Mouse (Mus musculus): ENCODE measurements around the gene Dad1.

Dad1 gene

GRCm38 (mm10) chr14:54222289-54222727 lies 31.6 kb downstream of the Dad1 start:
- no peak for TF ChIP-seq GATA4 (IDR thresholded peaks at IDR 0.05; ENCODE audit: insufficient replicate concordance, low read length)

GRCm38 (mm10) chr14:54221641-54222040 lies 32.3 kb downstream of the Dad1 start:
- no peak for TF ChIP-seq GATA4 (IDR thresholded peaks at IDR 0.05; ENCODE audit: insufficient replicate concordance, low read length)

- no peak for TF ChIP-seq GATA4 (IDR thresholded peaks at IDR 0.05; ENCODE audit: insufficient replicate concordance, low read length)
Observed at GRCm38 (mm10) chr14:54220726-54221494, 33.0 kb downstream of the Dad1 start.

- TF ChIP-seq GATA4 (IDR thresholded peaks at IDR 0.05; ENCODE audit: insufficient replicate concordance, low read length): no peak
Observed at GRCm38 (mm10) chr14:54219849-54220248, 34.1 kb downstream of the Dad1 start.

GRCm38 (mm10) chr14:54219256-54219655 lies 34.6 kb downstream of the Dad1 start:
- TF ChIP-seq GATA4 (IDR thresholded peaks at IDR 0.05; ENCODE audit: insufficient replicate concordance, low read length): no peak

- TF ChIP-seq GATA4 (IDR thresholded peaks at IDR 0.05; ENCODE audit: insufficient replicate concordance, low read length): no peak
Observed at GRCm38 (mm10) chr14:54218721-54219120, 35.2 kb downstream of the Dad1 start.

- TF ChIP-seq GATA4 (IDR thresholded peaks at IDR 0.05; ENCODE audit: insufficient replicate concordance, low read length): no peak
Observed at GRCm38 (mm10) chr14:54218233-54218632, 35.7 kb downstream of the Dad1 start.

- no peak for TF ChIP-seq GATA4 (IDR thresholded peaks at IDR 0.05; ENCODE audit: insufficient replicate concordance, low read length)
Observed at GRCm38 (mm10) chr14:54216126-54216525, 37.8 kb downstream of the Dad1 start.

GRCm38 (mm10) chr14:54214901-54215300 lies 39.0 kb downstream of the Dad1 start:
- TF ChIP-seq GATA4 (IDR thresholded peaks at IDR 0.05; ENCODE audit: insufficient replicate concordance, low read length): 0 out of 2 replicates have a peak, but pooled peaks have one; percentile 0

GRCm38 (mm10) chr14:54214477-54214876 lies 39.4 kb downstream of the Dad1 start:
- peak; percentile 61; the same call in 1 of the 2 replicates for TF ChIP-seq GATA4 (IDR thresholded peaks at IDR 0.05; ENCODE audit: insufficient replicate concordance, low read length)

GRCm38 (mm10) chr14:54213734-54214133 lies 40.2 kb downstream of the Dad1 start:
- TF ChIP-seq GATA4 (IDR thresholded peaks at IDR 0.05; ENCODE audit: insufficient replicate concordance, low read length): no peak

- no peak for TF ChIP-seq GATA4 (IDR thresholded peaks at IDR 0.05; ENCODE audit: insufficient replicate concordance, low read length)
Observed at GRCm38 (mm10) chr14:54211755-54212154, 42.1 kb downstream of the Dad1 start.

- no peak for TF ChIP-seq GATA4 (IDR thresholded peaks at IDR 0.05; ENCODE audit: insufficient replicate concordance, low read length)
Observed at GRCm38 (mm10) chr14:54211199-54211598, 42.7 kb downstream of the Dad1 start.

- TF ChIP-seq GATA4 (IDR thresholded peaks at IDR 0.05; ENCODE audit: insufficient replicate concordance, low read length): no peak
Observed at GRCm38 (mm10) chr14:54210401-54210800, 43.5 kb downstream of the Dad1 start.

- no peak for TF ChIP-seq GATA4 (IDR thresholded peaks at IDR 0.05; ENCODE audit: insufficient replicate concordance, low read length)
Observed at GRCm38 (mm10) chr14:54209932-54210331, 44.0 kb downstream of the Dad1 start.

GRCm38 (mm10) chr14:54208741-54209140 lies 45.2 kb downstream of the Dad1 start:
- no peak for TF ChIP-seq GATA4 (IDR thresholded peaks at IDR 0.05; ENCODE audit: insufficient replicate concordance, low read length)

GRCm38 (mm10) chr14:54207924-54208323 lies 46.0 kb downstream of the Dad1 start:
- no peak for TF ChIP-seq GATA4 (IDR thresholded peaks at IDR 0.05; ENCODE audit: insufficient replicate concordance, low read length)
